11 mouse cellular contexts compared by ENCODE assay signal in genomic region chr8:84069169-84069568, GRCm38 (mm10). TPM values are rescaled to one million over a fixed set of nuclear protein-coding genes. Genes with fewer than 3 reads are reported as not detected.
DNase-seq lines count a peak whose midpoint lies in the region; ATAC-seq and TF ChIP-seq lines count a peak whose summit lies in the region.
"Had no signal": no experiment of that assay in that cellular context is flagged by ENCODE, and none has a peak within 500 bp of the region (broad histone marks: within the 10 kb centered on the region; RNA-seq: fewer than 3 reads in every experiment).

No protein-coding gene starts in this region.

- no peak overlapping the region for H3K4me3 ChIP-seq in forebrain, embryonic 13.5 days
- H3K4me3 ChIP-seq in forebrain, postnatal 0 days (ENCODE audit: low read depth, low read length): no peak overlapping the region
- H3K4me3 ChIP-seq in kidney, adult 2 months (ENCODE audit: insufficient read depth, low read depth, low read length): no peak overlapping the region
- no peak overlapping the region for H3K4me3 ChIP-seq in spleen, adult 2 months (ENCODE audit: extremely low read depth, insufficient read depth, insufficient read length)

- H3K36me3 ChIP-seq in forebrain, embryonic 13.5 days (ENCODE audit: poor library complexity, severe bottlenecking): peaks cover under 1% of the 10 kb centered on the region; the same call in 1 of the 2 replicates
- H3K36me3 ChIP-seq in forebrain, postnatal 0 days (ENCODE audit: insufficient read depth): peaks cover 1% of the 10 kb centered on the region; the same call in 1 of the 2 replicates
- H3K36me3 ChIP-seq in kidney, adult 2 months (ENCODE audit: control insufficient read depth, insufficient read depth, low read length): no peaks in the 10 kb centered on the region
- H3K36me3 ChIP-seq in spleen, adult 2 months (ENCODE audit: control insufficient read depth, insufficient read depth, low read length): no peaks in the 10 kb centered on the region

- H3K9me3 ChIP-seq in forebrain, embryonic 13.5 days (replicated peaks): no peaks in the 10 kb centered on the region
- H3K9me3 ChIP-seq in forebrain, postnatal 0 days (ENCODE audit: low read length): no peaks in the 10 kb centered on the region

- TF ChIP-seq POLR2A in kidney, adult 2 months (IDR thresholded peaks at IDR 0.05; ENCODE audit: low read depth, low read length): no peak
- no peak for TF ChIP-seq POLR2A in spleen, adult 2 months (IDR thresholded peaks at IDR 0.05; ENCODE audit: low read depth, low read length)

- H3K27me3 ChIP-seq in forebrain, embryonic 13.5 days: no peaks in the 10 kb centered on the region
- no peaks in the 10 kb centered on the region for H3K27me3 ChIP-seq in forebrain, postnatal 0 days (ENCODE audit: insufficient read depth, low read length)
- no peaks in the 10 kb centered on the region for H3K27me3 ChIP-seq in kidney, adult 2 months (replicated peaks; ENCODE audit: control insufficient read depth, insufficient read depth, low read length)
- no peaks in the 10 kb centered on the region for H3K27me3 ChIP-seq in spleen, adult 2 months (ENCODE audit: control insufficient read depth, insufficient read depth, low read length)

- ATAC-seq in forebrain, embryonic 13.5 days: no peak
- ATAC-seq in forebrain, postnatal 0 days: no peak

- peak overlapping the region; percentile 26; the same call in 1 of the 2 replicates for H3K9ac ChIP-seq in forebrain, embryonic 13.5 days
- no peak overlapping the region for H3K9ac ChIP-seq in forebrain, postnatal 0 days

- peak overlapping the region; percentile 8; the same call in 1 of the 2 replicates for H3K27ac ChIP-seq in forebrain, embryonic 13.5 days
- H3K27ac ChIP-seq in forebrain, postnatal 0 days (ENCODE audit: low read depth, low read length): no peak overlapping the region
- peak overlapping the region; percentile 6; the same call in 1 of the 2 replicates for H3K27ac ChIP-seq in kidney, adult 2 months (ENCODE audit: insufficient read depth, low read depth, low read length)
- peak overlapping the region; percentile 9; the same call in 1 of the 2 replicates for H3K27ac ChIP-seq in spleen, adult 2 months (ENCODE audit: insufficient read depth, low read length)

- no peak overlapping the region for H3K4me2 ChIP-seq in forebrain, embryonic 13.5 days
- H3K4me2 ChIP-seq in forebrain, postnatal 0 days (ENCODE audit: low read depth): no peak overlapping the region

- DNase-seq in forebrain, postnatal 0 days: no peak
- peak; percentile 69 for DNase-seq in kidney, adult 2 months
- DNase-seq in kidney, postnatal 10 days: no peak
- DNase-seq in spleen, adult 2 months (ENCODE audit: low read depth in 1 of 2, low spot score in 2 of 2): no peak
- DNase-seq in spleen, postnatal 14 days (ENCODE audit: low spot score in 2 of 2): no peak
- peak; percentile 71 for DNase-seq in yolk sac, embryonic 10.5 days (ENCODE audit: low spot score)
- DNase-seq in retina, embryonic 14.5 days (ENCODE audit: low spot score): no peak
- DNase-seq: embryo, embryonic 11 days had no signal

- no peak for TF ChIP-seq CTCF in forebrain, postnatal 0 days (IDR thresholded peaks at IDR 0.05; ENCODE audit: low read depth)
- TF ChIP-seq CTCF in kidney, adult 2 months (conservative IDR thresholded peaks at IDR 0.05; ENCODE audit: insufficient read depth, insufficient read length, low read depth, low read length): no peak
- no peak for TF ChIP-seq CTCF in spleen, adult 2 months (IDR thresholded peaks at IDR 0.05; ENCODE audit: extremely low read depth, insufficient read depth, insufficient read length, insufficient replicate concordance)

- 68% methylated on average over 1 of the region's 1 CpGs for WGBS in forebrain, embryonic 13.5 days
- WGBS in forebrain, postnatal 0 days: 54% methylated on average over 1 of the region's 1 CpGs
- 15% methylated on average over 1 of the region's 1 CpGs for WGBS in kidney, adult 2 months
- WGBS in spleen, adult 2 months: 84% methylated on average over 1 of the region's 1 CpGs

- peaks cover 63% of the 10 kb centered on the region for H3K4me1 ChIP-seq in forebrain, embryonic 13.5 days
- H3K4me1 ChIP-seq in forebrain, postnatal 0 days (ENCODE audit: insufficient read depth): peaks cover 24% of the 10 kb centered on the region; the same call in 1 of the 2 replicates
- H3K4me1 ChIP-seq in kidney, adult 2 months (ENCODE audit: control insufficient read depth, insufficient read depth, low read length): peaks cover 29% of the 10 kb centered on the region
- peaks cover 23% of the 10 kb centered on the region for H3K4me1 ChIP-seq in spleen, adult 2 months (ENCODE audit: control insufficient read depth, insufficient read depth, insufficient read length)

RNA-seq across cellular contexts. Expression of gene Rfx1, which starts 2.5 kb away (rescaled TPM):
- 6.7 and 8.3 TPM in 2 replicates for polyA plus RNA-seq in forebrain, embryonic 13.5 days (2015; fragmentation: Nextera tagmentation; extraction: Ambion mirVana)
- total RNA-seq in forebrain, postnatal 0 days (2014; rRNA removed): 22.2 and 31.2 TPM in 2 replicates
- polyA plus RNA-seq in forebrain, postnatal 0 days (2015; fragmentation: Nextera tagmentation; extraction: Ambion mirVana): 4.4 and 6.2 TPM in 2 replicates
- polyA plus RNA-seq in kidney, adult 2 months (2012; rRNA removed): 15.8 and 18.0 TPM in 2 replicates
- polyA plus RNA-seq in spleen, adult 2 months (2012; rRNA removed): 45.6 and 58.3 TPM in 2 replicates

RNA-seq across cellular contexts. Expression of gene Gm10643, which starts 4.2 kb away (rescaled TPM):
- polyA plus RNA-seq in forebrain, embryonic 13.5 days (2015; fragmentation: Nextera tagmentation; extraction: Ambion mirVana): 1.1 and 1.5 TPM in 2 replicates
- 3.3 and 4.7 TPM in 2 replicates for total RNA-seq in forebrain, postnatal 0 days (2014; rRNA removed)
- 1.3 and 1.6 TPM in 2 replicates for polyA plus RNA-seq in forebrain, postnatal 0 days (2015; fragmentation: Nextera tagmentation; extraction: Ambion mirVana)
- 1.1 and 1.2 TPM in 2 replicates for polyA plus RNA-seq in kidney, adult 2 months (2012; rRNA removed)
- polyA plus RNA-seq in spleen, adult 2 months (2012; rRNA removed): 0.35 and 0.43 TPM in 2 replicates

RNA-seq across cellular contexts. Expression of gene Rln3, which starts 24.4 kb away (rescaled TPM):
- not detected in 2 replicates for polyA plus RNA-seq in forebrain, embryonic 13.5 days (2015; fragmentation: Nextera tagmentation; extraction: Ambion mirVana)
- total RNA-seq in forebrain, postnatal 0 days (2014; rRNA removed): 0.33 TPM in 1 of 2 replicates, not detected in the other
- polyA plus RNA-seq in forebrain, postnatal 0 days (2015; fragmentation: Nextera tagmentation; extraction: Ambion mirVana): not detected in 2 replicates
- 0.19 TPM in 1 of 2 replicates, not detected in the other for polyA plus RNA-seq in kidney, adult 2 months (2012; rRNA removed)
- polyA plus RNA-seq in spleen, adult 2 months (2012; rRNA removed): 3.8 and 5.3 TPM in 2 replicates
- total RNA-seq: left cerebral cortex, postnatal 10 days; MEL had no signal

RNA-seq across cellular contexts. Expression of gene Il27ra, which starts 26.8 kb away (rescaled TPM):
- 0.23 and 0.29 TPM in 2 replicates for polyA plus RNA-seq in forebrain, embryonic 13.5 days (2015; fragmentation: Nextera tagmentation; extraction: Ambion mirVana)
- 0.31 and 0.86 TPM in 2 replicates for total RNA-seq in forebrain, postnatal 0 days (2014; rRNA removed)
- polyA plus RNA-seq in forebrain, postnatal 0 days (2015; fragmentation: Nextera tagmentation; extraction: Ambion mirVana): 0.29 and 0.45 TPM in 2 replicates
- polyA plus RNA-seq in kidney, adult 2 months (2012; rRNA removed): 1.9 and 5.6 TPM in 2 replicates
- 69.5 and 70.0 TPM in 2 replicates for polyA plus RNA-seq in spleen, adult 2 months (2012; rRNA removed)

RNA-seq across cellular contexts. Expression of gene Dcaf15, which starts 35.4 kb away (rescaled TPM):
- polyA plus RNA-seq in forebrain, embryonic 13.5 days (2015; fragmentation: Nextera tagmentation; extraction: Ambion mirVana): 17.0 and 19.2 TPM in 2 replicates
- total RNA-seq in forebrain, postnatal 0 days (2014; rRNA removed): 49.5 and 63.2 TPM in 2 replicates
- polyA plus RNA-seq in forebrain, postnatal 0 days (2015; fragmentation: Nextera tagmentation; extraction: Ambion mirVana): 16.3 and 17.2 TPM in 2 replicates
- 28.2 and 30.1 TPM in 2 replicates for polyA plus RNA-seq in kidney, adult 2 months (2012; rRNA removed)
- polyA plus RNA-seq in spleen, adult 2 months (2012; rRNA removed): 64.1 and 87.6 TPM in 2 replicates

Comparison
In these comparisons a context has a peak if more than half of its experiments do, and no peak if none do; other contexts are left out.
1. DNase-seq: peak in kidney, adult 2 months (single experiment) and yolk sac, embryonic 10.5 days (single experiment); none in forebrain, postnatal 0 days (single experiment), kidney, postnatal 10 days (single experiment), spleen, adult 2 months (0 of 2), spleen, postnatal 14 days (0 of 2) and retina, embryonic 14.5 days (single experiment).